Mouse (Mus musculus): ENCODE measurements around the gene Gfra4.
A peak's percentile ranks its signal among the peaks of the same experiment; 100 is the strongest.
"Not testable (repeated sequence)": the region's sequence is repeated elsewhere in the genome, so short reads cannot be mapped to it uniquely, and the experiment has no call there.

The Gfra4 gene

DNA sequence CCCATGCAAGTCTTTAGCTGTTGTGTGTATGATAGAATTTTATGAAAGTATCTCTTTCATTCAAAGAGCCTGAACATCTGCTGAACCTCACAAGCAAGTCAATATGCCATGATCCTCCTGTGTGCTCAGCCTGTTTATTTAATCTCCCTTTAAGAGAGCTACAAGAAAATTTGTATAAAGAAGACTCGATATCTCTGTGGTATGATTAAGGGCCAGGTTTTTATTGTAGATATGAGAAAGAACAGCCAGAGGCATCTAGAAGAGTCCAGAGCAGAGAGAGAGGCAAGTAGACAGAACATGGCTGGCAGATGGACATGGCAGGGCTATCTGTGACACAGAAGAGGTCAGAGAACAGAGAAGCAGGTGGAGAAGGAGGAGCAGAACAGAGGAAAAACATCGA is 3.1 kb upstream of the Gfra4 start:
- DNase-seq: no peak

DNA sequence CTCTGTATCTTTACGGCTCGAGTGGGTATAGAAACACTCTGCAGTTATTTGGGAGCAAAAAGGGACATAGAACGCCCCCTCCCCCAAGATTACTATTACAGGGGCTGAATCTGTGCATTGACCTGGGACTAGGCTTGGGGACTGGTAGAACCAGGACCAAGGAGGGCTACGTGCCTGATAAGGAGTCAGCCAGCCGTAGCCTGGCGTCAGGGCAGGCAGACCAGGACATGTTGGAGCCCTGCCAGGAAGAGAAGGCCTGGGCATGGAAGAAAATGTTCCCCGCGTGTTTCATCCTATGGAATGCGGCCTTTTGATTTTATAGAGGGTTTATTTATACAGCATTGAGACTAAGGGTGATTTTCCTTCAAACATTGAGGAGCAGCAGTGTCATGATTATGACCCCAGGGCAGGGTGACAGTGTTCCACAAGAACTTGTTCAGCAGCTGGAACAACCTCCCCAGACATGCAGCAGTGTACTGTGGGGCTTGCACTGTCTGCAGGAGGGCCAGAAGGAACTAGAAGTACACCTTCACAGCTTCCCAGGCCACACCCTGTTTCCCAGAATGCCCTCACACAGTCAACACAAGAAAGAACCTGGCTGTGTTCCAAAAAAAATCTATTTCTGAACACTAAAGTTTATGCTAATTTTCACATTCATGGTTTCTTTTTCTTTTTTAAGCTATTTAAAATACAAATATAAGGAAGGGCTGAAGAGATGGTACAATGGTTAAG is 2.3 kb upstream of the Gfra4 start:
- DNase-seq: no peak

DNA sequence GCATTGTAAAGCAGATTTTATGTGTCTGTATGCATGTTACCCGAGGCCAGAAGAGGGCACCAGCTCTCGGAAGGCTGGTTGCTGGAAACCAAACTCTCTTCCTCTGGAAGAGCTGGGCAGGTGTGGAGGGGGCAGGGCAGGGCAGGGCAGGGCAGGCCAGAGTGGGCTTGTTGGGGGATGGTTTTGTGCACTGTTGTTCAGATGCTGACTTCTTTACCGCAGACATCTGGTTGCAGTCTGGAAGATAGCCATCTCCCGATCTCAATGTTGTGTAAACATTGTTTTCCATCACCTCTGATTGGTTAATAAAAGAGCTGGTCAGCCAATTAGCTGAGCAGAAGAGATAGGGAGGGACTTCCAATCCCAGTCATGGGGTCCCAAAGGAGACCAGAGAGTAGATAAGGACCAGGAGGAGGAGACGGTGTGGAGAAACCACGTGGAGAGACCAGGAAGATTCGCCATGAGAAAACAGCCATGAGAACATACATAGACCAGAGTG is 1.5 kb upstream of the Gfra4 start:
- no peak for DNase-seq

DNA sequence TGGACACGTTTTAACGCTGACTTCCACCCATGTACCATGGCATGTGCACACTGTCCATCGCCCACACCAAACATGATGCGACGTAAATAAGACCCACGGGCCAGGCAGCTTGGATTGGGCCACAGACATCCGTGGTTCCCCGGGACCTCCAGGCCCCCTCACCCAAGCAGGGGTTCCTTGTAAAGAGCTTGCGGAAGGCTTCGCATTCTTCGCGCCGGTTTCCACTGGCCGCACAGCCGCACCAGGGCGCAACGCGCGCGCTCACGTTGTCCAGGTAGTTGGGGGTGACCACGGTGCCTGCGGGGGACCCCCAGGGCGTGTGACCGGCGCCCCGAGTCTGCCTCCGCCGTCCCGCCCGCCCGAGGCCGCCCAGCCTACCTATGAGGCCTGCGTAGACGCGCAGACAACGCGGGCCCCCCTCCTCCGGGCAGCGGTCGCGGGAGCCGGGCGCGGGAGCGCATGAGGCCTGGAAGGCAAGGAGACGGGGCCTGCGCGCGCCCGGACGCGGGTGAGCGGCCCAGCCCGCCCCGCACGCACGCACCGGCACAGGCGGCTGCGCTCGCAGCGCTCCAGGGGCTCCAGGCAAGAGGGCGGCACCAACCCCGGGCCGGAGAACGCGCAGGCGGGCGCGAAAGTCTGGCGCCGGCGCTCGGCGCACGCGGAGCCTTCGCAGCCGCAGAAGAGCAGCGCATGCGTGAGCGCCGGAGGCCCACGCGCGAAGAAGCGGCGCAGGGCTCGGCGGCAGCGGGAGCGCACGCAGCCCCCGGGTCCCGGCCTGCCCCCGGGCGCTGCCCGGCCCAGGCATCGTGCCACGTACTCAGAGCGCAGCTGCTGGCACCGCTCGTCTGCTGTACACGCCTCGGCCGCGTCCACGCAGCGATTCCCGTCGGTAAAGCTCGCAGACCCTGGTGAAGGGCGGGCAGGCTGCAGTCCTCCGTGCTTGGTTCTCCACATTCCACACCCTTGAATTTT is 1.7 kb downstream of the Gfra4 start:
- DNase-seq: peak; percentile 50

DNA sequence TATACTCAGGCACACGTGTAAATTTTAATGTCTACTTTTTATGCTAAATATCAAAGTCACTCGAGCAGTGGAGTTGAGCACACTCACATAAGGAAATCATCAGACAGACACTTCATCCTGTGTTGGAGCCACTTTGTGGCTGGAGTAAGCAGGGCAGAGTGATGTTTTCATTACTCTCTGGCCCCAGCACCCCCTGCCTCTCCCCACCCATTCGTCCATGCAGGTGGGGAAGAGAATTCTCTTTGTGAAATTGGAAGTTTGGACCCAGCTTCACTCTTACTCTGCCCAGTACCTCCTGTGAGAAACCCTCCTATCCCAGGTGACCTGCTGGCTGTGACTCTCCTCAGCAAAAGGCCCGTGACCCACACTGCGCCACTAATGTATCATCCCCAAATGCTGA is 4.2 kb downstream of the Gfra4 start:
- DNase-seq: no peak

DNA sequence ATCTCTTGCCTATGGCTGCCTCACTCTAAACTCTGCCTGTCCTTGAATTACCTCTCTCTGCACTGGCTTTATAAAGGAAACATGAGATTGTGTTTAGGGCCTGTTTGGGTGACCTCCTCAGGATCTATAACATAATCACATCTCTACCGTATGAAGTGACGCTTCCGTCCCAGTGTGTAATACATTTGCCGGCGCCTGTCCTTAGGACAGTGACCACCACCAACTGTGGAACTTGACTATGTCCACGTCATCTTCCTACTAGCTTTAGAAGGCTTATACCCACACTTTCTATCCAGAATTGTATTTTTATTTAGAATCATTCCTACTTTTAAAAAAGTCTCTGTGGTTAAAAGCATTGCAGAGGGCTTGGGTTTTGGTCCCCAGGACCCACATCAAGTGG is 4.7 kb downstream of the Gfra4 start:
- DNase-seq: no peak

DNA sequence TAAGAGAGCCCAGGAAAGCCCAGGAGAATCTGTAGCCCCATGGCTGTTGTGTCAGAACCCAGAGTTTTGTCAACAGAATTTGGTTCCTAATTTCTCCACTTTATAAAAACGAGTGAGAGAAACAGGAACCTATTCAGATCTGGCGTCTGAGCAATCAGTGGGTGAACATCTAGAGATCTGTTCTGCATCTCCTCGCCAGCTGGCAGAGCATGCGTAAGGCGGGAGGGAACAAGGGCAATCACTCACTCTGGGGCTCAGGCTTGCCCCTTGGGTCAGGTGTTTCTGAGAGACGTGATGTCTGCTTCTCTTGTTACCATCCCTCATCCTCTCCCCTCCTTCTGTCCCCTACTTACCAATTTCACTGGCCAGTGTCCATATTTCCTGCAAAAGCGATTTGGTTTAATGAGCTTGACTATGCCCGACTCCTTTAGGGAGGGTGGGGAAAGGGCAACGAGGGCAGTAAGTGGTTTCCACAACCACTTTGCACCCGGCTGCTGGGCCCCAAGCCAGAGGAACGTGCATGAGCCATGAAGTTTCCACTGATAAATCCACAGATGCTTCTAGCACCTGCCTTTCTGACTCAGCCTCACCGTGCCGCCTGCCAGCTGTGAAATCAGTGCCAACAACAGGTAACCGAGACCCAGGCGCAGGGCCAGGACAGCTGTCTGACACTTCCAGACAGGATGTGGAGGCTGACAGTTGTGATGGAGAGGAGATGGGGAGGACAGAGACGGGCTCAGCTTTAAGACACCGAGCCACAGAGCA is 5.5 kb downstream of the Gfra4 start:
- DNase-seq: no peak

DNA sequence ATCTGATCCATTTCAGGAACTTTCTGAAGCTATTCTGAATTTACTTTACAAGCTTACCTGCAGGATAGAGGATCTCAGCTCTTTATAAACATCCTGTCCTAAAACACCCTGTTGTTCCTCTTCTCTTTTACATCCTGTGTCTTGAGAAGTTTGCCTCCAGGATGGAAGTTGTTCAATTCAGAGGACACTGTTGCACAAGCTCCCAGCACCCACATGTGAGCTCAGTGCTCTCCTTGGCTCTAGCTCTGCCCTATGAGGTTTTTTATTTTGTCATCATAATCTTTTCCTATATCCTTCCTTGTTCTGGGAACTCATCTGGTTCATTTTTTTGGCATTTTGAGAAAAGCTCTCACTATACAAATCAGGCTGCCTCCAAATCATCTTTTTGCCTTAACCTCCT is 6.1 kb downstream of the Gfra4 start:
- no peak for DNase-seq

DNA sequence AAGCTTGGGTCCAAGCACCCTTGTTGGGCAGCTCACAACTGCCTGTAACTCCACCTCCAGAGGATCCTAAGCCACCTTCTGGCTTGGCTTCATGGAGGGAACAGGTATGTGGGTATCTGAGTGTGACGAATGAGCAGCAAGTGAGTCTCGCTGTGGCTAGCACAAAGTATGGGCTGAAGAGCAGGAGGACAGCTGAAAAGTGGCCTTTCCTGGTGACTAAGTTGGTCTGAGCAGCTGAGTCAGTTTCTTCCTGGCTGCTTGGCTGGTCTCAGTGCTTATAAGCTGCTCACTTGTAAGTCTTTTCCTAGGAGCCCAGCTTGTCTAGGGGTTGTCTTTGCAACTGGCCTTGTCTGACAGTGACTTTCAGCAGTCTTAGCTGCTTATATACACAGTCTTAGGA is 6.5 kb downstream of the Gfra4 start:
- DNase-seq: no peak

DNA sequence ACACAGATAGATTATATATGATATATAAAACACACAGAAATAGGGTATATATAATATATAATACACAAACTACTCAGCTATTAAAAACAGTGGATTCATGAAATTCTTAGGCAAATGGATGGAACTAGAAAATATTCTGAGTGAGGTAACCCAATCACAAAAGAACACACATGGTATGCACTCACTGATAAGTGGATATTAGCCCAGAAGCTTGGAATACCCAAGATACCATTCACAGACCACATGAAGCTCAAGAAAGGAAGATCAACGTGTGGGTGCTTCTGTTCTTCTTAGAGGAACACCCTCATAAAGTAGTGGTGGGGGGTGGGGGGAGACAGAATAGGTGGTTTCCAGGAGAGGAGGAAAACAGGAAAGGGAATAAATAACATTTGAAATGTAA is 11.5 kb downstream of the Gfra4 start:
- not testable (repeated sequence) for DNase-seq

DNA sequence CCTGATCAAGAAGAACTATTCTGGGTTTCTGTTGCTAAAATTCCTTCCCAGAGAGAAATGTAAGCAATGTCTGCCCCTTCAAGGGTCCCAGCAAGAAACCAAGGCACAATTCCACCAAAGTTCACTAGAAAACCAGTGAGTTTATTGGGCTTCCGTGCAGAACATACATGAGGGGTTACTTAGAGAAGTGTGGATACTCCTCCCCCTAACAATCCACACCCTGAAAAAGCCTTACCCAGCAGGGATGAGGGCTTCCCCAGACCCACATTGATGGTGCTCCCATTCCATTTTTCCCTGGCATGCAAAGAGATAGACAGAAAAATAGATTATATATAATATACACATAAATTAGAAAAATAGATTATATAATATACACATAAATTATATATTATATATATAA is 11.9 kb downstream of the Gfra4 start:
- DNase-seq: no peak

DNA sequence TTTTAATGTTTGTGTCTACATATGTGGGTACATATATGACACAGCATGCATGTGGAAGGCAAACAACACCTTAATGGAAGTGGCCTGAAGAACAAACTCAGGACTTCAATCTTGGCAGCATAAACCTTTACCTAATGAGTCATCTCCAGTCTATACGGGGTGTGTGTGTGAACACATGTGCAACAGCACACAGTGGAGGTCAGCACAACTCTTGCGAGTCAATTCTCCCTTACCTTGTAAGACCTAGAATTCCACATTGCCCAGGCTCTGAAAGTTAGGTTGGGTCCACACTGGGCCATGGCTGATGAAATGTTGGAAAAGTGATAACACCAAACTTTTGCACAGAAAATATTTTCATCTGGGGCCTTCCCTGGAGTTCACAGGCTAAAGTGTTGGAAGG is 12.3 kb downstream of the Gfra4 start:
- no peak for DNase-seq

DNA sequence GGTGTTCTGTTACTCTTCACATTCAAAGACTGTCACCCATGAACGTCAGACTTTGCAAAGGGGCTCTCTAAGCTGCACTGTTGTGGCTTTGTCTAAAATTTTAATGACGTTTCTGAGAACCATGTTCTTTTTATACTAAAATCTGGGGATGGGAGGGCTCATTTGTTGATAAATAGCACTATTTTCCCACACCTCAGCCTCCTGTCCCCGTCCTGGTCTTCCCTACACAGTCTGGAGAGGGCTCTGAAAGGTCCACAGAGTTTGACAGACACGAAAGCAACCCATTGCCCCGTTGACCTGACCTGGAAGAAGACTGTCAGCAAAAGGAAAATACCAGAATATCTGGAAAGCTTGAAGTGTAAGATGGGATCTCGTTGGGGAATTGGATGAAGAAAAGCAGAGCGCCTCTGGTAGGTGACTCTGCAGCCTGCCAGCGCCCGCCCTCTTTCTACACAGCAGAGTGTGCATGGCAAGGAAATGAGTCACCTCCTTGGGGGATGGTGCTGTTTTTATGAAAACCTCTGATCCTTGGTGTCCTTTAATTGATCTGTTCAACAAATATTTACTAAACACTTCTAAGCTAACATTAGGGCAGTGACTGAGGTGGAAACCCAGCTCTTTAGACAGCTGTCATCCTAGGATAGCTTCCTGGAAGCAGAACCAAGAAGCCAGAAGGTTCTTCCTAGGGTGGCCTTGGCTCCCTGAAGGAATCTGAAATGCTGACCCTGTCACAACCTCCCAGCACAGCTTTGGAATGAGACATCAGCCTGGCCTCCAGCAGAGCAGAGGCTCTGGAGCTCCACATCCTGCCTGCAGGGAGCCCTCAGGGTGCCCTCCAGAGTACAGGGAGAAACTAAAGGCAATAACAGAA is 13.6 kb downstream of the Gfra4 start:
- no peak for DNase-seq

DNA sequence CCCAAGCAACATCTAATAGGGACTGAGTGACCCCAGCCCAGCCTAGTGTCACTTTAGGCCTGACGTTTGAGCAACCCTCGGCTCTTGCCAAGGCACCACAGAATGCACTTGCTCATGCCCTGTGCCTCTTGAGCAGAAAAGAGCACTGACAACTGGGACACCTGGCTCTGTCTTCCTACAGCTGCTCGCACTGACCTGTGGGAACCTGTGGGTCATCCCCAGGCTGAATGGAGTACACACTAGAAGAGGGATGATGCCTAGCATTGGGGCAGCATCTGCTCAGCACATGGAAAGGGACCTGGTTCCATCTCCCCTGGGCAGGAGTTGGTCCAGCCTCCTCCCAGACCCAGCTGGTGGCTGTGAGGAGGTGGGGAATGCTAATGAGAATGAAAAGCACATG is 15.9 kb downstream of the Gfra4 start:
- no peak for DNase-seq

DNA sequence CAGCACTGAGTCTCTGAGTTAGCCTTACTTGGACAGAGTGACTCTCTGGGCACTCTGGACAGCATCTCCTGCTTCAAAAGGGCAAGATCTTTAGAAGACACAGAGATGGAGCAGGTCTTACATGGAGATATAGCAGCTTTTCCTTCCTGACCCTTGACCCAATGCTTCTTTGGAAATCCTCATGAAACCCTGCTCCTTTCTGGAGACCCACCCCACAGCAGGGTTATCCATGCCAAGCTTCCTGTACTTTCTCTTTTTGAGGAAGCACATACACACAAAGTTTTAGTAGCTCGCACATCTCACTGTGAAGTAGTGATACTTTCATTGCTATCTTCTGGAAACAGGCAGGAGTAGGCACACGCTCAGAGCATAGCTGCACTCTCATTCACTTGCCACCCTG is 17.7 kb downstream of the Gfra4 start:
- no peak for DNase-seq

DNA sequence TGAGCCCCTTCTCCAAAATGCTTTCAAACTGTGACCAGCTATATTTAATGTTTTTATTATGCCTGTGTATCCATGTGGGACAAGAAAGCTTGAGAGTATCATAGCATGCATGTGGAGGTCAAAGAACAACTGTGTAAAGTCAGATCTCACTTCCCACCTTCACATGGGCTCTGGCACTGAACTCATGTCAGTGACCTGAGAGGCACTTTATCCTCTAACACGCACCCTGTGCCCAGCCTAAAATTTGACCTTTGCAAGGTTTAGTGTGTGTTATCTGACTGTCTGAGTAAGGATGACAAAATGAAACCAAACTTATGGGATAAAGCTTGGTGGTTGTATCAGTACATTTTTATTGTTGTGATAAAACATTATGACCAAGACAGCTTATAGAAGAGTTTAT is 32.3 kb downstream of the Gfra4 start:
- no peak for DNase-seq

DNA sequence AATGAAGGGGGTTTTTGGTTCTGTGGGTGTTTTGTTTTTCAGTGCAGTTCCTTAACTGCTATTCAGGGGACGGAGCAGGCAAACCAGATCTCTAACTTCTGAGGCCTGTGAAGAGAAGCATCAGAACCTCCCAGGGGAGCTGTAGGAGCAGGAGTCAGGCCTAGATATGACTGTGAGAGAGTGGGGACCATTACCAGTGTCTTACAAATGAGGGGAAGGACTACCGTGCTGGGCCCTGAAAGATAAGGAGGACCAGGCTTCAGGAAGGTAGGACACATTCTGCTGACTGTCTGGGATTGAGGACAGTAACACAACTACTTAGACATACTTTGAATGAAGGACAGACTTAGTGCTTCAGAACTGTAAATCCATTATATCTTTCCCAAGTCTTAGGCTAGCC is 33.8 kb downstream of the Gfra4 start:
- DNase-seq: no peak

DNA sequence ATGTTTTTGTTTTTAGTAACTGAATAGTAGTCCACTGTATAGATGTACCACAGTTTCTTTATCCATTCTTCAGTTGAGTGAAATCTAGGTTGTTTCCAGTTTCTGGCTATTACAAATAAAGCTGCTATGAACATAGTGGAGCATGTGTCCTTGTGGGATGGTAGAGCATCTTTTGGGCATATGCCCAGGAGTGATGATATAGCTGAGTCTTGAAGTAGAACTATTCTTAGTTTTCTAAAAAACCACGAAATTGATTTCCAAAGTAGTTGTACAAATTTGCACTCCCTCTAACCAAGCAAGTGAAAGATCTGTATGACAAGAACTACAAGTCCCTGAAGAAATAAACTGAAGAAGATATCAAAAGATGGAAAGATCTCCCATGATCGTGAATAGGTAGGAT is 50.1 kb downstream of the Gfra4 start:
- no peak for DNase-seq

Data from cerebellum, adult 11 months (tissue).